Mouse (Mus musculus) heart, adult 18-20 months (tissue): ENCODE data around the gene Olfr622. TPM values are rescaled to one million over a fixed set of nuclear protein-coding genes. Genes with fewer than 3 reads are reported as not detected.

Experiments used
- DNase-seq, 2 experiments: peaks; one replicate each; pipeline ENCODE4 v3.0.0; 2021 to 2022; ENCODE audit warnings: mixed read lengths in 1 of 2
- long read RNA-seq, 2 experiments: library from polyadenylated mRNA; stranded (forward); transcript quantifications; one replicate each; pipeline ENCODE4 v2.0.0; 2021
- total RNA-seq, 2 experiments: library from RNA; stranded (reverse); gene quantifications; 2 replicates each; pipeline ENCODE4 v1.2.3; 2021

The Olfr622 gene
- not detected for total RNA-seq
- long read RNA-seq, experiment 1 = 0 reads
- long read RNA-seq, experiment 2 = 0 reads

DNA sequence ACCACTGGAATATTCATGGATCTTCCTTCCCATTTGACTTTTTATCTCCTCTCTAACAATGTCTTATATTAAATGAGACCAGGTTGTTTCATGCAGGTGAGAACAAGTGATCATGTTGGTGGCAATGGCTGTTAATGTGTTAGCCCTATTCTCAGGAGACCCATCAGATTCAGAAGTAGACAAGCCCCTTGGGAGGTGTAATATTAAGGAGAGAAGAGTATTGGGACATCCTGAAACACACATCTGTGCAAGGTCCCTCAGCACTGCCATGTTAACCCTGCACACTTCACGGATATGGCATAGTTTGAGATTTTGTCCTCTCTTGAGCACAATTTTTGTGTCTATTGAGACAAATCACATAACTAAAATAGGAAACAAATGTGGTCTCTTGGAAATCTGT lies at the start of gene Olfr622:
TSS of gene Olfr622 (minus strand) at position 101 of the 400 bp plus-strand sequence.
- DNase-seq = no peak

DNA sequence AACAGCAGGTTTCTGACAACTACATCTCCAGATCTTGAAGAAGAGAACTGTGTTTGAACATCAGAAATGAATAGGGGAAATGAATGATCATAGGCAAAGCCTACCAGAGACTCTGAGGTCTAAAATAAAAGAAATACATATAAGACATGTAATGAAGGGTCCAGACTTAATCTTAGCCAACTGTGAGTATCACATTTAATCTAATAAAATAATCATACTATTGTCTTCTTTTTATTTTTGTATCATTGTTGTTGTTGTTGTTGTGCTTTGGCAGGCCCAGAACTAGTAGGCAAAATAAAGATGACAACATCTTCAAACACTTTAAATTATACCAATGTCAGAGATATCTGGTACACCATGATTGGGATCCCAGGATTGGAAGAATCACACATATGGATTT lies 39.9 kb upstream of the Olfr622 start, which contains the start of gene Olfr625-ps1:
TSS of gene Olfr625-ps1 (plus strand) at position 301 of the 400 bp plus-strand sequence.
- DNase-seq = no peak

DNA sequence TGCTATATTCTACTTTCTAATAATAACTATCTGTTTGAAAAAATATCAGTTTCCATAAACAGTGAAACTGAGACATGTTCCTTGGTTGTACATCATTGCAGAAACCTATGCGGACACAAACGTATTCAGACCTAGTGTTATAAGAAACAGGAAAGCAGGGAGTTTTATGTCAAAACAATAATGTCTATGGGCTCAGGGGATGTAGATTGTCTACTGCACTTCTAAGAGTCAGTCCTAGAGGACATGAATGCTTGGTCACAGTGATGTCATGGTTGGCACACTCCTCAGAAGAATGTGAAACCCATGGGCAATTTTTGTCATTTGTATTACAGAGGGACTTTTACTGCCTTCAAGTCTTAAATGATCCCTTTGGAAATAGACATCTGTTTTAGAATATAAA lies 28.6 kb upstream of the Olfr622 start, which contains the start of gene Olfr624:
TSS of gene Olfr624 (minus strand) at position 101 of the 400 bp plus-strand sequence.
- DNase-seq = no peak

DNA sequence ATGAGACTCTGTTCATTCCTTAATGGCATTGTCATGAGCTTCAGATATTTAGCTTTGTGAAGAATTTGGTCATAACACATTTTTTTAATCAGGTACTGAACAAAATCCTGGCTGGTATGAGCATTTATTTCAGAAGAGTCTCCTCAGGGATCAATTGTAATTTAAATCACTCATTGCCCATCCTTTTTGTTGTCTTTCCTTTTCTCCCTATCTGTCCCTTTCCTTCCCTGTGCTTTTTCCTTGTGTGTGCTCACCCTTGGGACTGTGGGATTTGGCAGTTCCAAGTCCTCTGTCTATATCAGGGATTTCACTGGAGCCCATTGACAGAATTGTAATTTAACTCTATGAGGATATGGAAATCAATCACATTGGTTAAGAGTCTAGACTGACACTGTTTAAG lies 21.1 kb upstream of the Olfr622 start, which contains the start of gene Olfr623:
TSS of gene Olfr623 (minus strand) at position 101 of the 400 bp plus-strand sequence.
- DNase-seq = no peak

DNA sequence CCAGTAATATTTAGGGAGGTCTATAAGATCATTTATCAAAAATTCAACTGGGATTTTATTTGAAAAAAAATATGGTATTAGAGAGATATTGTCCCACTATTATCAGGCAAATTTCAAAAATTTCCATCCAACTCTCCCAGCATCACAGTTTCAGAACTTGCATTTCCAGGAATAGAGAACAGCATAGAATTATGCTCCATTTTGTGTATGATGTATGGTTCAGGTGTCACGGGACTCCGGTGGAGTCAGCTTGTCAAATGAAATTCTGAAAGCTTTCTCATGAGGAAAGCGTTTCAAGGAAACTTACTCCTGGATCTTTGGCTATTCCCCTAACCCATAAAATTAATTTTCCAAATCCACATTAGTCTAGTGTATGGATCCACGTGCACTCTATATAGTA lies 1.6 kb upstream of the Olfr622 start:
- no peak for DNase-seq

DNA sequence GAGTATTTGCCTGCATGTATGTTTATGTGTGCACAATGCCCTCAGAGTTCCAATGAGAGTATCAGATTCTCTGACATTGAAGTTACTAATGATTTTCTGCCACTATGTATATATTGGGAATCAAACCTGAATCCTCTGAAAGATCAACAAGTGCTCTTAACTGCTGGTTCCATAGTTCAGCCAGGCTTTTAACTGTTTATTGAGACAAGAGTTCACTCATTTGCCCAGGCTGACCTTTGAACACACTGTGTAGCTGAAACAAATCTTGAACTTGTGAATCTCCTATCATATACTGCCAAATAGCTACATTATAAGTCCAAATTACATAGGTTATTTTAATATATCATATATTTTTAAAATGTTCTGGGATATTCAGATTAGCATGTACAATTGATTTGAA lies 5.7 kb downstream of the Olfr622 start:
- DNase-seq = no peak

DNA sequence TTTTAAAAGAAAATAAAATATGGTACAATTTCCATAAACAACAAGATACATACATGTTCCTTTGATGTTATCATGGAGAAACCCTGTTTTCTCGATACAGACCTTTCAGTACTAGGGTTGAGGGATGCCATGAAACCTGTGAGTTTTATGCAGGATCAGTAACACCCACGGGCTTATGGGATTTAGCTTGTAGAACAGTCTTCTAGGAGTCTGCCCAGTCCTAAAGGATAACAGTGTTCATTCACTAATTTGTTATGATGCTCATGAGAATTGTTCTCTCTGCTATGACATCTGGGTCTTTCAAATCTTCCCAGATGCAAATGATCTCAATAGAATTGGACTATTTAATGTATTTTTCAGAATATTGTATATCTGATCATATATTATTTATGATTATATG lies 30.1 kb downstream of the Olfr622 start, which contains the start of gene Olfr620:
TSS of gene Olfr620 (minus strand) at position 101 of the 400 bp plus-strand sequence.
- DNase-seq = no peak

DNA sequence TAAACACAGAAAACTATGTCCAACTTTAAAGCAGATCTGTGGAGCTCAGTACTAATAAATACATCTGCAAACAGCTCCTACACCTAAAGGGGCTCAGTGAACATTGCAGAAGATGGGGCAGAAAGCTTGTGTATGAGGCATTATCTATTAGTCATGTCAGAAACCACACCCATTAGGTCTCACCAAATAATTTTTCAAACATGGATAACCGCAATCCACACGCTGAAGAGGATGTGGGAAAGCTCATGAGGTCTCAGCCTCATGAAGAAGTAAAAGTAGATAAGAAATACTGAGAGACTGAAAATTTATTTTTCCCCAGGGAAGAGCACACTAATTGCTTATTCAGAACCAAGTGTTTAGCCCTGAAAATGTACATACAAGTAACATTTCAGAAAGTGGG lies 35.1 kb downstream of the Olfr622 start:
- no peak for DNase-seq

DNA sequence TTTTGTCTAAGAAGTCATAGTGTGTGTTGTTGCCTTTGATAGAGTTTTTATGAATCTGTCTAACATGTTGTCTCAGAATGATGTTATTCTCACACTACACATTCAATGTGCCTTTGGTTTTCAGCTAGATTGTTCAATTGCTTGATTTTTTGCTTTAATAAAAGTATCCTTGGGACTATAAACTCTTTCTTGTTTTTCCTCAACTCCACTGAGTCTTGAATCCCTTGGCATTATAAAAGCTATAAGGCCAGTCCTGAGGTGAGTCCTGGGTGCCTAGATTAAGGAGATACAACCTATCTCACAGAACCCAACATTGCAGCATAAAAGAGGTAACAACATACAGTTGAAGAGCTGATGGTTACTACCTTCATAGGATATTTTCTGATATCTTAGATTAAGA lies 42.2 kb downstream of the Olfr622 start, which contains the start of gene Olfr619:
TSS of gene Olfr619 (plus strand) at position 301 of the 400 bp plus-strand sequence.
- DNase-seq = no peak

DNA sequence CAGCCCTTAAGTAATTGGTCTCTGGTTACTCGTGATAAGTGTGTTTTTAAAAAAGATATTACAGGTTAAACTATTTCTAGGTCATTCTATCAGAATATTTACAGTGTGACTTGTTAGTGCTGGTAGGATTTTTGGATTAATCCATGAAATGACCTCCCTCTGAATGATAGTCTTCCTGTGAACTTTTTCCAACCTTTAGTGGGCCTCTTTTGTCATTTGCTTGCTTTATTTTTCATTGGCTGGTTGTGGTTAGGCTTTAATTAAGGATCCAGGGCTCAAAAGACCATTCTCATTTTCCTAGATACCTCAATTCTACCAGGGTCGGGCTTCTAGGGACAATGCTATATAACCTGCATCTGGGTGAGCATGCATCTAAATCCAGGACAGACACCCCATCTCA lies 52.7 kb downstream of the Olfr622 start, which contains the start of gene Olfr618:
TSS of gene Olfr618 (plus strand) at position 301 of the 400 bp plus-strand sequence.
- no peak for DNase-seq

Other genes starting within 250 kb of the Olfr622 start
- not detected for gene Usp17lc, start 227.6 kb downstream of the Olfr622 start, total RNA-seq
- gene Olfr605, start 197.3 kb downstream of the Olfr622 start, total RNA-seq = not detected
- gene Olfr606, start 193.7 kb downstream of the Olfr622 start, total RNA-seq = not detected
- not detected for gene Olfr607, start 178.6 kb downstream of the Olfr622 start, total RNA-seq
- not detected for gene Olfr608, start 172.8 kb downstream of the Olfr622 start, total RNA-seq
- not detected for gene Olfr609, start 144.6 kb downstream of the Olfr622 start, total RNA-seq
- not detected for gene Olfr610, start 130.6 kb downstream of the Olfr622 start, total RNA-seq
- not detected for gene Olfr611, start 121.9 kb downstream of the Olfr622 start, total RNA-seq
- not detected for gene Olfr612, start 100.0 kb downstream of the Olfr622 start, total RNA-seq
- not detected for gene Olfr613, start 94.6 kb downstream of the Olfr622 start, total RNA-seq
- gene Olfr615, start 86.6 kb downstream of the Olfr622 start, total RNA-seq = not detected
- not detected for gene Olfr616, start 73.6 kb downstream of the Olfr622 start, total RNA-seq
- not detected for gene Olfr617, start 69.6 kb downstream of the Olfr622 start, total RNA-seq
- gene Olfr618, start 52.6 kb downstream of the Olfr622 start, total RNA-seq = not detected
- not detected for gene Olfr619, start 42.1 kb downstream of the Olfr622 start, total RNA-seq
- gene Olfr620, start 30.2 kb downstream of the Olfr622 start, total RNA-seq = not detected
- not detected for gene Olfr623, start 21.0 kb upstream of the Olfr622 start, total RNA-seq
- gene Olfr624, start 28.5 kb upstream of the Olfr622 start, total RNA-seq = not detected
- not detected for gene Olfr625-ps1, start 40.0 kb upstream of the Olfr622 start, total RNA-seq
- gene Olfr243, start 72.0 kb upstream of the Olfr622 start, total RNA-seq = not detected
- not detected for gene Olfr628, start 87.7 kb upstream of the Olfr622 start, total RNA-seq
- gene Olfr629, start 102.2 kb upstream of the Olfr622 start, total RNA-seq = not detected
- gene Olfr630, start 114.6 kb upstream of the Olfr622 start, total RNA-seq = not detected
- gene Olfr69, start 128.9 kb upstream of the Olfr622 start, total RNA-seq = not detected
- gene Olfr68, start 137.0 kb upstream of the Olfr622 start, total RNA-seq = not detected
- gene Olfr67, start 149.1 kb upstream of the Olfr622 start, total RNA-seq = not detected
- 1,000 to 10,000 TPM; 1,004 to 1,120 TPM for gene Hbb-bt, start 171.3 kb upstream of the Olfr622 start, total RNA-seq
- gene Hbb-bs, start 185.4 kb upstream of the Olfr622 start, total RNA-seq = over 10,000 TPM; 10,167 to 10,648 TPM
- not detected for gene Hbb-bh2, start 197.8 kb upstream of the Olfr622 start, total RNA-seq
- gene Hbb-bh1, start 200.5 kb upstream of the Olfr622 start, total RNA-seq = not detected
- gene Hbb-y, start 210.5 kb upstream of the Olfr622 start, total RNA-seq = not detected
- not detected for gene Olfr66, start 243.6 kb upstream of the Olfr622 start, total RNA-seq